Mouse (Mus musculus) liver, adult (tissue): ENCODE results near the gene Usp22.

ENCODE experiments used
- GATA4 ChIP-seq: IDR thresholded peaks from 2 replicates; pipeline ENCODE4 v1.6.1; 2014; ENCODE audit warnings: mild to moderate bottlenecking, low read length; ENCODE audit not compliant: insufficient replicate concordance

Gene Usp22

DNA sequence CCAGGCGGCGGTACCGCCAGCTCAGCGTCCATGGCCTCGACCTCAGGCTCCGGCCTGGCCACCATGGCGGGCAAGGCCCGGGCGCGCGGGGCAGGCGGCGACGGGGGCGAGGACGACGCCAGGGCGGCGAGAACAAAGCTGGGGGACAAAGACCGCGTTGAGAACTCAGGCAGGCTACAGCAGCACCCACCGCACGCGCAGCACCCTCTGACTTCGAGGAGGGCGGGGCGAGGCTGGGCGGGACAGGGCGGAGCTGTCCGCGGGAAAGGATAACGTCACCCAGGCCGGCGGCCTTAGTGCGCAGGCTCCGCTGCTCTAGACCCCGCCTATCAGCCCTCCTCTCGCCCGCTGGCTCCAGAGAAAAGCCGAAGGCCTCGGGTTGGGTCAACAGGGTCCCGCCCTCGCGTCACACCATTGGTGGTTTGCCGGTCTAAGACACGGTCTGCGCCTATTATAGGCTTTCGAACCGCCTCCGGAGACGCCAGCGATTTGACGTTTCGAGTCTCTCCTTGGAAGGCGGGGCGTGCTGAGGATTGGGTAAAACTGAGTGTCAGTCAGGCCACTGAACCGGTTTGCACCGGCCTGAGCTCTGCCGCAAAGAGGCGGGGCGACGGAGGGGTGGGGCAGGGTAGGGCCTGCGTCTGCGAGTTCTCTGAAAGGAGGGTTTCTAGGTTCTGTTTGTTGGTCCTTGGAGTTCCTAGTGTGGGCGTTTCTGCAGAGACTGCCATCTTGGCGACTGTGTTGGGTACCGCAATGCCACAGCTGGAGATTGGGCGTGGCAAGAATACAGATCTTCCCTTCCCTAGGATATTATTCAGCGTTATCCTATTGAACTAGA lies at the start of gene Usp22:
Usp22 (minus strand) TSS at position 235 of the 838 bp plus-strand sequence.
- TF ChIP-seq GATA4 = peak; percentile 21; the same call in 1 of the 2 replicates

DNA sequence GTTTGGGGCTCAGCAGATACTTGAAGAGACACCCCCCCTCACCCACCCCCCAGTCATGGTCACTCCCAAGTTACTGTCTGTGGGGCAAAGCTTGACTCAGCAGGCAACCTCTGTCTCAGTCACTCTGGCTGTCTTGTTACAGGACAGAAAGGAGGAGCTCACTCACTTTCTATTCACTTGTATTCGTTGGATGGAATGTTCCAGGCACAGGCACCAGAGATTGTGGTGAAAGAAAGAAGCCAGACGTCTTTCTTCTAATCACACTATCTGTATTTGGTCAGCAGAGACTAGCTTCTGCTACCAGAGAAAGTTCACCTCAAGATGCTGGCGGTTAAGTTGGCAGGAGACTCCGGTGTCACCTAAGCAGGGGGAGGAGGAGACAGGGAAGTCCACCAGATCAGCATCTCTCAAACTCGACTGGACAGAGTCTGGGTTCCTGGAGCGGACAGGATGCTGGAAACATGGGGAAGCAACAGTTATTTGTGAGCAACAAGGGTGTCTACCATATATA lies 49.4 kb upstream of the Usp22 start:
- TF ChIP-seq GATA4 = no peak

GRCm38 (mm10) chr11:61222971-61223745 lies 48.3 kb upstream of the Usp22 start:
- TF ChIP-seq GATA4 = no peak

- TF ChIP-seq GATA4 = no peak
Measured at GRCm38 (mm10) chr11:61222007-61222406, 47.2 kb upstream of the Usp22 start.

DNA sequence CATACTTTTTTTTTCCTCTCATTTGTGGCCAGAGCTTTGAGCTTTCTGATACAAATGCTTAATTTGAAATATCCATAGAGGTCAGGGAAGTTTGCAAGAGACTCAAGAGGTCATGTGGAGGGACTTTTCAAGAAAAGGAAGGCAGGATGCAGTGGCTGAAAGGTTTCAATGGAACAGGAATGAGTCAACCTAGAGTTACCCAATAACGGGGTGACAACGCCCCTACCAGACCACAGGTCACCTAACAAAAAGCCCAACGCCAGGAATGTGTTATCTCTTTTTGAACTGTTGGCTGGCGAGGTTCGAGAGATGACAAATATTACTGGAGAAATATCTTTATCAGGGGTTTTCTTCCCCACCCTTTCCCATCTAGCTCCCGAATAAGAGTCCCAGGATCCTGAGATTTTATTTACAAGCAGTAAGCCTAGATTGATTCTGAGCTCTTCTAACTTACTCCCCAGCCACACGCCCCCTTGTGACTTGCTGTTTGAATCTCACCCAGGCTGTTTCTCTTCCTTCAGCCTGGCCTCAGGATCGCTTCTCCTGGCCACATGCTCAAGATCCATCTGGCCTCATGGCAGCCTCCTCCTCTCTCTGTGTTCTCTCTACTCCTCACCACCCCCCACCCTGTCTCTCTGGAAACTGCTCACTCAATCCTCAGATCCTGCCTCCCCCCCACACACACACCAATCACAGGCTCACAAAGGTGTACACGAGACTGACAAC lies 45.5 kb upstream of the Usp22 start:
- TF ChIP-seq GATA4 = no peak

DNA sequence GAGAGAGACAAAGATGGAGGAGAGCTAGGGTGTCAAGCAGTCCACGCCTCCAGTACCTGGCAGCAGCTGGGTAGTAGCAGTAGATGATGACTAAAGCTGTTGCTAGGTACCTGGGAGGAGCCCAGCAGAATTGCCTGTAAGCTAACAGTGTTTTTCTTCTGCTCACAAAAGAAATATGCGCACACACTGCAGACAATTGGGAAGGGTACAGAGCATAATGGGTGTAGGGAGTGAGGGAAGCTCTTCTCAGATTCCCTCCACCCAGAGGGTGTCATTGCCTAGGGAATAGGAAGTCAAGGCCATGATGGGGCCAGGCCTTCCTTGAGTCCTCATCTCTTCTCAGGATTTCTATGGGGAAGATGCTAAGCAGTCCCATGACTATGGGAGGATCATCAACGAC lies 41.1 kb upstream of the Usp22 start:
- no peak for TF ChIP-seq GATA4

DNA sequence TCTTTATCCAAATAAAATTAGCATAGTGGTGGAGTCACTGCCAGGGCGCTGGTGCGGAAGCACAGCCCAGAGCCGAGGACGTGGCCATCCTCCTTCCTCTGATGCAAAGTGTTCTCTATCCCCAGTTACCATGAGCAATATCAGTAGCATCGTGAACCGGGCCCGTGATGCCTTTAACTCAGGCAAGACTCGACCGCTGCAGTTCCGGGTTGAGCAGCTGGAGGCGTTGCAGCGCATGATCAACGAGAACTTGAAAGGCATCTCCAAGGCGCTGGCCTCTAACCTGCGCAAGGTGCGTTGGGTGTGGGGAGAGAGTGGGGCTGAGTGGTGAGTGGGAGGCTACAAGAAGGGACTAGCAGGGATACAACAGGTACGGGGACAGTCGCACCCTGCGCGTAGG lies 37.2 kb upstream of the Usp22 start:
- TF ChIP-seq GATA4 = no peak

GRCm38 (mm10) chr11:61208316-61208715 lies 33.5 kb upstream of the Usp22 start:
- no peak for TF ChIP-seq GATA4

- TF ChIP-seq GATA4 = no peak
Measured at GRCm38 (mm10) chr11:61207487-61208246, 32.8 kb upstream of the Usp22 start, which contains the start of gene Aldh3a1. Aldh3a1 (plus strand) TSS chr11:61207537.

- no peak for TF ChIP-seq GATA4
Measured at GRCm38 (mm10) chr11:61206136-61206535, 31.3 kb upstream of the Usp22 start.

- no peak for TF ChIP-seq GATA4
Measured at GRCm38 (mm10) chr11:61205167-61205950, 30.5 kb upstream of the Usp22 start.

DNA sequence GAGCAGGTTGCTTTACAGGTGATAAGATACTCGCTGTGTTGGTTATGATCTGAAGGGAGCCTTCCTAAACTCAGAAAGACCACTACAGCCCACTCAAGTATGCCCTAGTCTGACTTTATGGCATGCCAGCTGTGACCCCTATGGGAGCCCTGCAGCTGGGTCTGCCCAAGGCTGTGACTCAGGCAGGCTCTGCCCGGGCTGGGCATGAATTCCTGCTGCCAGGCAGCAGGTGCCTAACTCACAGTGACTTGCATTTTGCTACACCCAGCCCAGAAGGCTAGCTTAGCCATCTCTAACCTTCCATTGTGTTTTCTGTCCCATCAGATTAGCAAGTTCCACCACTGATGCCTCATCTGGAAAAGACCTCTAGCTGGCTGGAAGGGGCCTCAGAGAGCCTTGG lies 28.0 kb upstream of the Usp22 start:
- TF ChIP-seq GATA4 = no peak

- no peak for TF ChIP-seq GATA4
Measured at GRCm38 (mm10) chr11:61202186-61202585, 27.3 kb upstream of the Usp22 start.

DNA sequence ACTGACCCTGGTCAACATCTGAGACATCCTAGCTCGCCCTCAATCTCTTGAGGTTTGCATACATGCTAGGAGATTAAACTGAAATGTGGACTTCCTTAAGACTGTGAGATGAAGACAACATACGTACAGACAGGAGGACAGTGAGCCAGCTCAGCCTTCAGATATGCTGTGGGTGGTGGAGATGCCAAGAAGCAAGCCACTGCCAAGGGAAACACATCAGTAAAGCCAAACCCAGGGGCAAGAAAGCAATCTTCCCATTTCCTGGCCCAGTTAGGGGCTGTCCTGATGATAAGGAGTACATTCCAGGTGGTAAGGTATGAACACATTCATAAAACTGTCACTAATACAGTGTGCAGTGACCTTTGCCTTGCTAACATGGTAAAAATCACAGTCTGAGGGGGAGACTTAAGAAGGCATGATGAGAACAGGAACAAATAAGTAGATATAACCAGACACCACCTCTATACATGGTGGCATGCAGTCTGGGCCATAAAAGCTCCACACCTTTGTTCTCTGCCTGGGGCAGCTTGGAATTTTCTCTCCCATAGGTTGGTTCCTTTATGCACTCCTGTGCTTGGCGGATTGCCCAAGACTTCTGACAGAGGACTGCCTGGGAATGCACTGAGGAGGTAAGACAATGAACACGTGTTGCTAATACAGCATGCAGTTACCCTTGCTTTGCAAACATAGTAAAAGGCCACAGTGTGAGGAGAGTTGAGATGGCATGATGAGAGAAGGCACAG lies 24.9 kb upstream of the Usp22 start:
- TF ChIP-seq GATA4 = no peak

DNA sequence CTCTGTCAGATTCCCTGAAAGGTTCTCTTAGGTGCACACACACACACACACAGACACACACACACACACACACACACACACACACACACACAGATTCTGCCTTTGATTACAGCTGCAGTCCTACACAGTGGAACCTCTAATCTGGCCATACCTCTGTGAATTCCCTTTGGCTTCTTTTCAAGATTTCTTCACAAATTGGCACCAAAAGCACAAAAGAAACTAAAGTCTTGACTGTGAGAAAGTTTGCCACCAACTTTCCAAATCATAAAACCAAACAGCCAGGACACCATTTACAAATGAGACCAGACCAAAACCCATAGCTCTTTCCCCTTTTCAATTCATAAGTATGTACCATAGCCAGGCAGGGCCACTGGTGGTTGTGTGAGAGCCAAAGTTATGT lies 23.1 kb upstream of the Usp22 start:
- no peak for TF ChIP-seq GATA4
